7 mouse cellular contexts compared by ENCODE assay signal in the genomic region with DNA sequence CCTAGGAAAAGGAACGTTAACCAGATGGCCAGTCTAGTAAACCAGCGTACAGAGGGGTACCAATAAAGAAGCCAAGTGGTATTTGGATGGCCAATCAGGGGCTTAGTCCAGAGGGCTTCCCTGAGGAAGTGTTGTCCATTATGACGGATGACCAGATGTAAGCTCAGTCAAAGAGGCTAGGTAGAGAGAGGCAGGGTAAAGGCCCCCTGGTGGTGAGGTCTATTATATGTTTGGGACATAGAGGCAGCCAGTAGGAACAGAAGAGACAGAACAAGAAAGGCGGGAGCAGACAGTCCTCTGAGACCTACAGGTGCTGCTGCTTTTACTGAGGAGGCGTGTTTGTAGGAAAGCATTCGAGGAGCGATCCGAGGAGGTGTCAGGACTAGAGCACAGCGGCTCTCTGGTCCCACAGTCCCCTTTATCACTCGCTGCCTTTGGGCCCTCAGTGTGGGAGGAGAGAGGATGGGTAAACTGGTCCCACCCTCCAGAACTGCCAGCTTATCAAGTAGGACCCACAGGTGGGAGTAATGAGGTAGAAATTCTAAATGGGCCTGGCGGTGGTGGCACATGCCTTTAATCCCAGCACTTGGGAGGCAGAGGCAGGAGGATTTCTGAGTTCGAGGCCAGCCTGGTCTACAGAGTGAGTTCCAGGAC. TPM values are rescaled to one million over a fixed set of nuclear protein-coding genes. Genes with fewer than 3 reads are reported as not detected.
DNase-seq lines count a peak whose midpoint lies in the region; ATAC-seq and TF ChIP-seq lines count a peak whose summit lies in the region.

No protein-coding gene starts in this region.

- ATAC-seq in kidney, postnatal 0 days (replicated peaks; ENCODE audit: low FRiP score, low read depth): no peak

- WGBS in kidney, postnatal 0 days: 59% methylated on average over 12 of the region's 12 CpGs

- H3K27ac ChIP-seq in kidney, postnatal 0 days: no peak overlapping the region

- TF ChIP-seq CTCF in kidney, postnatal 0 days (IDR thresholded peaks at IDR 0.05; ENCODE audit: low read depth): peak; percentile 74

- no peaks in the 10 kb centered on the region for H3K9me3 ChIP-seq in kidney, postnatal 0 days (replicated peaks; ENCODE audit: low read length)

- no peaks in the 10 kb centered on the region for H3K36me3 ChIP-seq in kidney, postnatal 0 days (ENCODE audit: insufficient read depth, low read length)

- peaks cover 10% of the 10 kb centered on the region for H3K4me1 ChIP-seq in kidney, postnatal 0 days (replicated peaks; ENCODE audit: insufficient read depth, low read length)

- DNase-seq in urinary bladder, adult 18-20 months (ENCODE audit: low spot score in 2 of 2): peak; percentile 13 to 55
- DNase-seq in urinary bladder, postnatal 4 days (ENCODE audit: low spot score in 2 of 2): no peak
- peak; percentile 79 for DNase-seq in adrenal gland, postnatal 10 days
- DNase-seq in forelimb bud, embryonic 11.5 days (ENCODE audit: low read depth, low spot score): peak; percentile 66
- DNase-seq in kidney, postnatal 0 days (ENCODE audit: low spot score): peak; percentile 82
- peak; percentile 92 for DNase-seq in lung, postnatal 36 days
- peak; percentile 61 to 63 for DNase-seq in thymus, postnatal 36 days

- no peak overlapping the region for H3K4me3 ChIP-seq in kidney, postnatal 0 days (replicated peaks; ENCODE audit: low read depth, low read length)

- no peak overlapping the region for H3K9ac ChIP-seq in kidney, postnatal 0 days (ENCODE audit: low read depth, low read length)

- no peak overlapping the region for H3K4me2 ChIP-seq in kidney, postnatal 0 days (ENCODE audit: low read length)

- no peaks in the 10 kb centered on the region for H3K27me3 ChIP-seq in kidney, postnatal 0 days (ENCODE audit: insufficient read depth, low read length)

RNA-seq across cellular contexts. Expression of a gene that starts 13.8 kb away (rescaled TPM):
- total RNA-seq in adrenal gland, postnatal 10 days (2021): 1 to 10 TPM; 8.0 to 8.3 TPM
- 15.8 and 16.3 TPM in 2 replicates for polyA plus RNA-seq in kidney, postnatal 0 days (2015; fragmentation: Nextera tagmentation; extraction: Ambion mirVana)

RNA-seq across cellular contexts. Expression of a gene that starts 31.7 kb away (rescaled TPM):
- 100 to 1,000 TPM; 112 to 182 TPM for total RNA-seq in adrenal gland, postnatal 10 days (2021)
- 170 and 194 TPM in 2 replicates for polyA plus RNA-seq in kidney, postnatal 0 days (2015; fragmentation: Nextera tagmentation; extraction: Ambion mirVana)

Comparison
In these comparisons a context has a peak if more than half of its experiments do, and no peak if none do; other contexts are left out.
1. DNase-seq: peak in urinary bladder, adult 18-20 months (2 of 2), adrenal gland, postnatal 10 days (single experiment), forelimb bud, embryonic 11.5 days (single experiment), kidney, postnatal 0 days (single experiment), lung, postnatal 36 days (single experiment) and thymus, postnatal 36 days (2 of 2); none in urinary bladder, postnatal 4 days (0 of 2).